Mouse (Mus musculus) heart, postnatal 14 days (tissue): Measurements from ENCODE around the gene Clptm1l. TPM values are rescaled to one million over a fixed set of nuclear protein-coding genes. Genes with fewer than 3 reads are reported as not detected.
A peak's percentile ranks its signal among the peaks of the same experiment; 100 is the strongest.

Experiments
- DNase-seq, 2 experiments: peaks; one replicate each; pipeline ENCODE4 v3.0.0; 2021 to 2022
- intact Hi-C: fragments of 180-260 bp; cut with DNase I; formaldehyde crosslinking; loops from one replicate; pipeline ENCODE4 v1.15.1; 2025
- long read RNA-seq, 2 experiments: library from polyadenylated mRNA; stranded (forward); transcript quantifications; one replicate each; pipeline ENCODE4 v2.0.0; 2021
- total RNA-seq, 2 experiments: library from RNA; stranded (reverse); gene quantifications; 2 replicates each; pipeline ENCODE4 v1.2.3; 2021

Gene Clptm1l
- 10 to 100 TPM; 57.0 to 60.5 TPM for total RNA-seq
- long read RNA-seq, experiment 1, transcript Clptm1l-201 (17 exons, 2,340 nt), result major isoform, 70 of 76 reads
- long read RNA-seq, experiment 1, partial matches to known transcripts, result 2 of 76 reads
- long read RNA-seq, experiment 1, other reads (novel, unspliced or antisense), result 4 of 76 reads
- long read RNA-seq, experiment 2, transcript Clptm1l-201 (17 exons, 2,340 nt), result major isoform, 55 of 63 reads
- long read RNA-seq, experiment 2, partial matches to known transcripts, result 5 of 63 reads
- long read RNA-seq, experiment 2, other reads (novel, unspliced or antisense), result 3 of 63 reads

DNA sequence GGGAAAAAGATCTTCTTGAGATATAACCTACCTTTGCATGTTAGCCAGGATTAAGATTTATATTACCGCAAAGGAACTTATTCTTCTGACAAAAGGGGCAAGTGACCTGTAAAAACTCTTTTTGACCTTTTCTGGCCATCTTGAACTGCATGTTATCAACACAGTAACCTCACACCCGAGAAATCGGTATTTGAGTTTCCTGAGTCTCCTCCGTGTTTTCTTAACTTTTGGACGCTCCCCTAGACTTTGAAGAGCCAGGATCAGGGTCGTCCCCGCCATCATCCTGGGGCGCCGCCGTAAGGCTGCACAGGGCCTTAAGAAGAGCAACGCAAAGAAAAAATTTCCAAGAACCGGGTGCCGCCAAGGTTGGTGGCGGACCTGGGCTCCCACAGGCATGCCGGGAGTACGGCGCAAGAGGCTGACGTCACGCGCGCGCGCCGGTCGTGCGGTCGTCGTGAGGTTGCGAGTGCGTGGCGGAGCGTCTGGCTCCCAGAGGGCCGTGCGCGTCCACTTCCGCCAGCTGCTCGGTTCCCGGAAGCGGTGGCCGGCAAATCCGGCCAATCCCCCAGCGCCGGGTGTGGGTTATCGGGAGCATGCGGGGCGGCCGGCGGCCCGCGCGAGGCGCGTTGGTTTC, at the start of gene Clptm1l:
TSS of gene Clptm1l (plus strand) at position 485 of the 634 bp plus-strand sequence.
- DNase-seq, result peak; percentile 97 to 98
- intact Hi-C loops, result loop anchor here (5.0 to 10.0 kb wide), 2 partner anchors 179 to 271 kb away; no protein-coding TSS in a partner anchor

- no peak for DNase-seq
- intact Hi-C loops, result no loop called here
These were observed 39.6 kb upstream of the Clptm1l start for GRCm38 (mm10) chr13:73564201-73564600.

DNA sequence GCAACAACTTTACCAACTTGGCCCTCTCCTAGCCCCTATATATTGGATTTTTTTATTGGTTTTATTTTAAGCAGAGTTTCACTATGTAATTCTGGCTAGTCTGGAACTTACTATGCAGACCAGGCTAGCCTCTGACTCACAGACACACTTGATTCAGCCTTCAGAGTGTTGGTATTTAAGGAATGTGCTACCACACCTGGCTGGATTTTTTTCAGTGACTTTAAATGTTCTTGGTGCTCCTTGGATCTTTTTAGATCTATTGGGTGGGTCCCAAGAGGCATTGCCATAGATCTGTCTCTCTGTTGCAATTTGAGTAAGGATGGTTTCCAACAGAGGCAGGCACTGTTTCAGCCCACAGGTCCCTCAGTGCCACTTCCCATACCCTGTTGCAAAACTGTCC, 28.8 kb upstream of the Clptm1l start:
- DNase-seq, result no peak
- intact Hi-C loops, result no loop called here

DNA sequence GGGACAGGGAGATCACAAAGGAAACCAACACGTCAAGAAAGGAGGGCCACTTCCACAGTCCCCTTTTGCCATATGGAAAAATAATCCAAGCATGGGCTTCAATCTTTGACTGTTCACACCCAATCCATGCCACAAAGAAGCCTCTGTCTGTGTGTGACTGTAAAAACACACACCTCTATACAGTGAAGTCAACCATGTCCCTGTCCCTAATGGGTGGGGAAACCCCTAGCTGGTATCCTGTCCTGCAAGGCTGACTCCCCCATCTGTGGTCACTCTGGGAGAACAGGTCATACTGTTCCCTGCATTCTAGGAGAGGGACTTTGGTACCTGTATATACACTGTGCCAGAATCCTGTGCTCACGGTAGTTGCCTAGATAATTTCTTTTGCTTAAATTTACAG, 26.5 kb upstream of the Clptm1l start:
- DNase-seq, result no peak
- intact Hi-C loops, result no loop called here

- no peak for DNase-seq
- intact Hi-C loops, result no loop called here
These were observed 12.3 kb upstream of the Clptm1l start for GRCm38 (mm10) chr13:73591488-73591887.

DNA sequence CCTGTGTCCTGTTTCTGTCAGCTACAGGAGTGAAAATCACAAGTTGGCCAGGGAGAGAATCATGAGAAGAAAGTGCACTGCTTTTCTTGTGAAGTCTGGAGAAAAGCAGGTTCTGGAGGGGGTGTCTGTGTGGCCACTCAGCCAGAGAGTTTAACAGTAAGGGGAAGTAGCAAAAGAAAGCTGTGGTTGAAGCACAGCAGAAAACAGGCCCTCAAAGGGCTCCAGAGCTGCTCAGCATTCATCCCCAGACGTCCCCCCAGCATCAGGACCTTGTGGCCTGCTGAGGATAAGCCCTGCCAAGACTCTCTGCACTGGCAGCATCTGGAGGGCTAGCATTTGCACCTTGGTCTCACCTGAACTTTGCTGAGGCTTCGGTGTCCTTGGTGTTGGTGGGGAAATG, 11.3 kb upstream of the Clptm1l start:
- intact Hi-C loops, result no loop called here
- no peak for DNase-seq

- intact Hi-C loops, result no loop called here
- no peak for DNase-seq
These were observed 7.5 kb upstream of the Clptm1l start for GRCm38 (mm10) chr13:73596276-73596675.

DNA sequence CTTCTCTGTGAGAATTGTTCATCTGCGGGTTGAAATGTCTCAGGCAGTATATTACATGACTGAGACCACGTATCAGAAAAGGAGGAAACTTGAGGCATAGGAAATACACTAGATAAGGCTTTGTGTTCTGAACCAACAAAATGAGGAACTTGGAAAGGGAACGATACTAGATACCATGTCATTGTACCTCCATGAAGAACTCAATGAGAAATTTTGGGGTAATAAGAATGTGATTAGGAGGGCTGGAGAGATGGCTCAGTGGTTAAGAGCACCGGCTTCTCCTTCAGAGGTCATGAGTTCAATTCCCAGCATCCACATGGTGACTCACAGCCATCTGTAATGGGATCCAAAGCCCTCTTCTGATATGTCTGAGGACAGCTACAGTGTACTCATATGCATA, 3.6 kb upstream of the Clptm1l start:
- DNase-seq, result no peak
- intact Hi-C loops, result loop anchor here (5.0 to 10.0 kb wide), 2 partner anchors 175 to 268 kb away; no protein-coding TSS in a partner anchor

- intact Hi-C loops, result loop anchor here (5.0 to 10.0 kb wide), 2 partner anchors 178 to 271 kb away; no protein-coding TSS in a partner anchor
- peak in 1 of 2 experiments; percentile 2 for DNase-seq
These were observed 760 bp upstream of the Clptm1l start for GRCm38 (mm10) chr13:73603046-73603445.

- intact Hi-C loops, result loop anchor here (5.0 to 10.0 kb wide), 2 partner anchors 180 to 272 kb away; no protein-coding TSS in a partner anchor
- DNase-seq, result no peak
These were observed 551 bp downstream of the Clptm1l start for GRCm38 (mm10) chr13:73604156-73604957.

GRCm38 (mm10) chr13:73618406-73618805, 14.6 kb downstream of the Clptm1l start:
- DNase-seq, result peak in 1 of 2 experiments; percentile 4
- intact Hi-C loops, result no loop called here

GRCm38 (mm10) chr13:73620637-73621036, 16.8 kb downstream of the Clptm1l start:
- intact Hi-C loops, result no loop called here
- no peak for DNase-seq

- DNase-seq, result no peak
- intact Hi-C loops, result loop anchor here (5.0 kb wide), 2 partner anchors 114 to 199 kb away; no protein-coding TSS in a partner anchor
These were observed 22.6 kb downstream of the Clptm1l start for GRCm38 (mm10) chr13:73626410-73626744.

- intact Hi-C loops, result loop anchor here (5.0 kb wide), 2 partner anchors 115 to 200 kb away; no protein-coding TSS in a partner anchor
- DNase-seq, result peak; percentile 16 to 33
These were observed 23.1 kb downstream of the Clptm1l start, which contains the start of gene Tert for GRCm38 (mm10) chr13:73626745-73627549. Gene Tert (plus strand): TSS chr13:73626911.

DNA sequence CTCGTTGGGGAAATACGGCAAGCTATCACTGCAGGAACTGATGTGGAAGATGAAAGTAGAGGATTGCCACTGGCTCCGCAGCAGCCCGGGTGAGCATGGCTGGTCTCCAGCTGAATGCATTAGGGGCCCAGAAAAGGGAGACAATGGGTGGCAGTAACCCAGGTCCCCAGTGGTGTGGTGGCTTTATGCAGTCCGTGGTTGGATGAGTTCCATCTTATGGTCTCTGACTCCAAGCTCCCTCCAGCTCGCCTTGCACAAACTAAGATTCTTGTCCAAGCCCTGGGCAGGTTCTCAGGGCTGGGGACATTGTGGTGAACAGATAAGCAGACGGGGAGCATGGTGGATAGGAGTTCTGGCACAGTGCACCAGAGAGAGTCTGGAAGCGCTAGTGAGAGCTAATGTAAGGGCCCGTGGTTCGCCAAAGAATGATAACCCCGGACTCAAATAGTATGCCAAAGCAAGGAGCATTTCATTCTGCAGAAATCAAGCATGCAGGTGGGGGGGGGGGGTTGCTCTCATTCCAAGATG, 24.8 kb downstream of the Clptm1l start:
- no peak for DNase-seq
- intact Hi-C loops, result loop anchor here (5.0 kb wide), 2 partner anchors 116 to 201 kb away; no protein-coding TSS in a partner anchor

DNA sequence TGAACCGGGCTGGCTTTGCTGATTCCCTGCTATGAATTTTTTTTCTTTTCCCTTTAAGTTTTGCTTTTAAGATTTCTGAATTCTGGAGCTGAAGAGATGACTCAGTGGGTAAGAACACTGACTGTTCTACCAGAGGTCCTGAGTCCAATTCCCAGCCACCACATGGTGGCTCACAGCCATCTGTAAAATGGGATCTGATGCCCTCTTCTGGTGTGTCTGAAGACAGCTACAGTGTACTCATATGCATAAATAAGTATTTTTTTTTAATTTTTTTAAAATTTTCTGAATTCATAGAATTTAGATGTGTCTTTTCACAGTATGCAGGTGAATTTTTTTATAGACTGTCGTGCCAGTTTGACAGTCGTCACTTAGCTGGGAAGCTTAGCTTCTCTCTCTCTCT, 28.0 kb downstream of the Clptm1l start:
- intact Hi-C loops, result no loop called here
- DNase-seq, result no peak

GRCm38 (mm10) chr13:73637826-73638225, 34.0 kb downstream of the Clptm1l start:
- no peak for DNase-seq
- intact Hi-C loops, result no loop called here

GRCm38 (mm10) chr13:73641296-73641695, 37.5 kb downstream of the Clptm1l start:
- no peak for DNase-seq
- intact Hi-C loops, result loop anchor here (10.0 kb wide), 2 partner anchors 184 to 264 kb away; no protein-coding TSS in a partner anchor

DNA sequence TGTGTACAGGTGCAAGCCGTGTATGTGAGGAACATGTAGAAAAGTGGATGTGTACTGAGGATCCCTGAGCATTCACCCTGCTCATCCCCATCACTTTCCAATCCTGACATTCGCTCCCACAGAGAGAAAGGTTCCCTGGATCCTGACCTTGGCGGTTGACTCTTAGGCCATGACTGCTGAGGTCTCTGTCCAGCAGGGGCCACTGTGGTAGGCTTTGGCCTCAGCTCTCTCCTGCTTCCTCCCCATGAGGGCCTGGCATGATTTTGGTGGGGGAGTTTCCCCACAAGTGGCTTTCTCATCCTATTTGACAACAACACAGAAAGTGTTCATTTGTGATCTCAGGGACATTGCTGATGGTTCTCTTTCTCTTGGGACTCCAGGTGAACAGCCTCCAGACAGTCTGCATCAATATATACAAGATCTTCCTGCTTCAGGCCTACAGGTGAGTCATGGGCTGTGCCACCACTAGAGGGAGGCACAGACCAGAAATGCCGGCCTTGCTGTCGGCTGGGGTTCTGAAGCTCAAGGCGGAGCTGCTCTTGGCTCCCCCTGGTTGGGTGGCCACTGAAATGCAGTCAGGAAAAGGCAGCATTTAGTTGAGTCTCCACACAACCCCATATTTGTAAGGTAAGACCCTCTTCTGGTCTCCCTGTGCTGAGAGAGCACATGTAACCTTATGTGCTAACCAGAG, 42.7 kb downstream of the Clptm1l start:
- intact Hi-C loops, result loop anchor here (2.0 to 10.0 kb wide), 4 partner anchors 46 to 258 kb away; no protein-coding TSS in a partner anchor
- DNase-seq, result peak; percentile 48 to 71
